Mouse (Mus musculus) CH12.LX (cell line): ENCODE measurements around the gene Ucn.

Experiments used
- CTCF ChIP-seq, 2 experiments: IDR thresholded peaks in 1 of 2; conservative IDR thresholded peaks in 1 of 2; 2 replicates each; pipeline ENCODE4 v1.5.1; 2011 to 2012; ENCODE audit warnings: low read depth in 2 of 2, low read length in 2 of 2, improper control_type of control experiment in 1 of 2, inconsistent platforms in 1 of 2, mild to moderate bottlenecking in 1 of 2, moderate library complexity in 1 of 2
- E2F4 ChIP-seq: IDR thresholded peaks from 2 replicates; pipeline ENCODE4 v1.6.1; 2011; ENCODE audit warnings: low read depth, low read length, improper control_type of control experiment; ENCODE audit not compliant: insufficient replicate concordance
- KAT2A ChIP-seq: IDR thresholded peaks from 2 replicates; pipeline ENCODE4 v1.6.1; 2012; ENCODE audit warnings: low read length, improper control_type of control experiment, inconsistent platforms; ENCODE audit not compliant: insufficient replicate concordance
- MEF2A ChIP-seq: IDR thresholded peaks from 2 replicates; pipeline ENCODE4 v1.6.1; 2014; ENCODE audit warnings: low read depth, mild to moderate bottlenecking, inconsistent platforms, low read length, improper control_type of control experiment, borderline replicate concordance
- POLR2A ChIP-seq: IDR thresholded peaks from 2 replicates; pipeline ENCODE4 v1.6.1; 2011; ENCODE audit warnings: low read depth, mild to moderate bottlenecking, improper control_type of control experiment, low read length
- RCOR1 ChIP-seq: conservative IDR thresholded peaks from 2 replicates; pipeline ENCODE4 v1.6.1; 2012; ENCODE audit warnings: low read depth, mild to moderate bottlenecking, inconsistent platforms, low read length, improper control_type of control experiment
- TCF12 ChIP-seq: IDR thresholded peaks from 2 replicates; pipeline ENCODE4 v1.6.1; 2014; ENCODE audit warnings: low read depth, mild to moderate bottlenecking, inconsistent platforms, low read length, improper control_type of control experiment

DNA sequence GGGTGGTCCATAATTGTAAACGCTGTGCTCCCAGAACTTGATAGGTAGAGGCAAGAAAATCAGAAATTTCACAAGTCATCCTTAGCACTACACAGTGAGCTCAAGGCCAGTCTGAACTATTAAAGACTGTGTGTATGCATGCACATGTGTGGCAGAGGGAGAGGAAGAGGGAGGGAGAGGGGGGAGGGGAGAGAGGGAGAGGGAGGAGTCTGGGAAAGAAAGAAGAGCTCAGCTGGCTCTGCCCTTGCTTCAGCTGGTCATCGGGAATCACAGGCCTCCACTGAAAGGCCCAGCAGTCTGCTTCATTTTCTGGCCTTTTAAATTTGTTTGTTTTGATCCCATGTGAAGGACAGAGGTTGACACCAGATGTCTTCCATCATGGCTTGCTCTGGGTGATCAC, 15.1 kb downstream of the Ucn start:
- TF ChIP-seq POLR2A, result no peak
- no peak for TF ChIP-seq TCF12
- TF ChIP-seq E2F4, result no peak
- no peak for TF ChIP-seq CTCF (conservative IDR thresholded peaks at IDR 0.05 in 1 of 2, IDR thresholded peaks at IDR 0.05 in 1 of 2; ENCODE audit: low read depth in 2 of 2, low read length in 2 of 2)
- no peak for TF ChIP-seq KAT2A
- no peak for TF ChIP-seq MEF2A
- TF ChIP-seq RCOR1, result no peak
